Mouse (Mus musculus): ENCODE results near the gene Slc12a9. TPM values are rescaled to one million over a fixed set of nuclear protein-coding genes. Genes with fewer than 3 reads are reported as not detected.
A peak's percentile ranks its signal among the peaks of the same experiment; 100 is the strongest.

Slc12a9 gene
- polyA plus RNA-seq, 1 experiment from 2014 or later, result 6.5 TPM

- H3K4me1 ChIP-seq (replicated peaks; ENCODE audit: control insufficient read depth, insufficient read depth), result peaks cover 6% of the 10 kb centered on the region; the same call in 1 of the 2 replicates
Measured at GRCm38 (mm10) chr5:137343412-137343811, 10.0 kb upstream of the Slc12a9 start.

GRCm38 (mm10) chr5:137342407-137343012, 9.1 kb upstream of the Slc12a9 start:
- Histone ChIP-seq H3K9me3 (ENCODE audit: control insufficient read depth, low read length) (no peaks in the 10 kb centered on the region), H3K27ac (replicated peaks) (no peak overlapping the region), H3K36me3 (ENCODE audit: control insufficient read depth, insufficient read depth, low read length) (no peaks in the 10 kb centered on the region), H3K4me3 (ENCODE audit: low read depth, low read length) (no peak overlapping the region), H3K9ac (ENCODE audit: low read length) (no peak overlapping the region), H3K4me2 (replicated peaks; ENCODE audit: low read depth) (no peak overlapping the region), H3K4me1 (replicated peaks; ENCODE audit: control insufficient read depth, insufficient read depth) (peaks cover 6% of the 10 kb centered on the region; the same call in 1 of the 2 replicates), H3K27me3 (ENCODE audit: control insufficient read depth, insufficient read depth, low read length) (no peaks in the 10 kb centered on the region)
- WGBS, result 28% methylated on average over 7 of the region's 7 CpGs
- ATAC-seq (ENCODE audit: low FRiP score, low TSS enrichment), result no peak
- no peak for TF ChIP-seq EP300 (optimal IDR thresholded peaks at IDR 0.05)
- TF ChIP-seq CTCF (IDR thresholded peaks at IDR 0.05; ENCODE audit: low read depth), result no peak
- no peak for DNase-seq (ENCODE audit: low spot score)

More at GRCm38 (mm10) chr5:137343412-137343811, 10.0 kb upstream of the Slc12a9 start:
- Histone ChIP-seq H3K9me3 (ENCODE audit: control insufficient read depth, low read length) (no peaks in the 10 kb centered on the region), H3K4me2 (replicated peaks; ENCODE audit: low read depth) (no peak overlapping the region), H3K27ac (replicated peaks) (no peak overlapping the region), H3K36me3 (ENCODE audit: control insufficient read depth, insufficient read depth, low read length) (no peaks in the 10 kb centered on the region), H3K4me3 (ENCODE audit: low read depth, low read length) (no peak overlapping the region), H3K27me3 (ENCODE audit: control insufficient read depth, insufficient read depth, low read length) (no peaks in the 10 kb centered on the region), H3K9ac (ENCODE audit: low read length) (no peak overlapping the region)
- 96% methylated on average over 5 of the region's 5 CpGs for WGBS
- DNase-seq (ENCODE audit: low spot score) (no peak), ATAC-seq (ENCODE audit: low FRiP score, low TSS enrichment) (no peak)
- no peak for TF ChIP-seq CTCF (IDR thresholded peaks at IDR 0.05; ENCODE audit: low read depth)

- WGBS, result 66% methylated on average over 6 of the region's 6 CpGs
- no peak for TF ChIP-seq EP300 (optimal IDR thresholded peaks at IDR 0.05)
- no peak for TF ChIP-seq CTCF (IDR thresholded peaks at IDR 0.05; ENCODE audit: low read depth)
- H3K27ac ChIP-seq (replicated peaks), result peak overlapping the region; percentile 85; the same call in 1 of the 2 replicates
Measured at GRCm38 (mm10) chr5:137340222-137340621, 6.8 kb upstream of the Slc12a9 start.

GRCm38 (mm10) chr5:137339290-137339979, 6.0 kb upstream of the Slc12a9 start:
- TF ChIP-seq CTCF (IDR thresholded peaks at IDR 0.05; ENCODE audit: low read depth) (no peak), EP300 (optimal IDR thresholded peaks at IDR 0.05) (no peak)
- peak overlapping the region; percentile 43 for H3K4me3 ChIP-seq (ENCODE audit: low read depth, low read length)
- H3K27me3 ChIP-seq (ENCODE audit: control insufficient read depth, insufficient read depth, low read length), result no peaks in the 10 kb centered on the region
- H3K36me3 ChIP-seq (ENCODE audit: control insufficient read depth, insufficient read depth, low read length), result no peaks in the 10 kb centered on the region
- 0 out of 2 replicates have a peak overlapping the region, but pooled peaks have one; percentile 3 for H3K9ac ChIP-seq (ENCODE audit: low read length)
- peaks cover 6% of the 10 kb centered on the region; the same call in 1 of the 2 replicates for H3K4me1 ChIP-seq (replicated peaks; ENCODE audit: control insufficient read depth, insufficient read depth)
- peak; percentile 48 for DNase-seq (ENCODE audit: low spot score)
- H3K4me2 ChIP-seq (replicated peaks; ENCODE audit: low read depth), result peak overlapping the region; percentile 72
- ATAC-seq (ENCODE audit: low FRiP score, low TSS enrichment), result peak; percentile 42
- peak overlapping the region; percentile 85 for H3K27ac ChIP-seq (replicated peaks)
- WGBS, result 19% methylated on average over 22 of the region's 22 CpGs
- H3K9me3 ChIP-seq (ENCODE audit: control insufficient read depth, low read length), result no peaks in the 10 kb centered on the region

More at GRCm38 (mm10) chr5:137340222-137340621, 6.8 kb upstream of the Slc12a9 start:
- H3K9me3 ChIP-seq (ENCODE audit: control insufficient read depth, low read length), result no peaks in the 10 kb centered on the region
- no peak for ATAC-seq (ENCODE audit: low FRiP score, low TSS enrichment)
- H3K9ac ChIP-seq (ENCODE audit: low read length), result no peak overlapping the region
- no peak for DNase-seq (ENCODE audit: low spot score)
- peaks cover 6% of the 10 kb centered on the region; the same call in 1 of the 2 replicates for H3K4me1 ChIP-seq (replicated peaks; ENCODE audit: control insufficient read depth, insufficient read depth)
- H3K4me3 ChIP-seq (ENCODE audit: low read depth, low read length), result no peak overlapping the region
- no peak overlapping the region for H3K4me2 ChIP-seq (replicated peaks; ENCODE audit: low read depth)
- H3K36me3 ChIP-seq (ENCODE audit: control insufficient read depth, insufficient read depth, low read length), result no peaks in the 10 kb centered on the region
- H3K27me3 ChIP-seq (ENCODE audit: control insufficient read depth, insufficient read depth, low read length), result no peaks in the 10 kb centered on the region

GRCm38 (mm10) chr5:137338663-137339289, 5.4 kb upstream of the Slc12a9 start:
- Histone ChIP-seq H3K36me3 (ENCODE audit: control insufficient read depth, insufficient read depth, low read length) (no peaks in the 10 kb centered on the region), H3K27ac (replicated peaks) (peak overlapping the region; percentile 85), H3K9ac (ENCODE audit: low read length) (peak overlapping the region; percentile 63), H3K4me2 (replicated peaks; ENCODE audit: low read depth) (peak overlapping the region; percentile 72), H3K9me3 (ENCODE audit: control insufficient read depth, low read length) (no peaks in the 10 kb centered on the region), H3K4me1 (replicated peaks; ENCODE audit: control insufficient read depth, insufficient read depth) (peaks cover 6% of the 10 kb centered on the region; the same call in 1 of the 2 replicates), H3K4me3 (ENCODE audit: low read depth, low read length) (peak overlapping the region; percentile 43), H3K27me3 (ENCODE audit: control insufficient read depth, insufficient read depth, low read length) (no peaks in the 10 kb centered on the region)
- 2% methylated on average over 11 of the region's 11 CpGs for WGBS
- DNase-seq (ENCODE audit: low spot score), result peak; percentile 42
- TF ChIP-seq CTCF (IDR thresholded peaks at IDR 0.05; ENCODE audit: low read depth) (no peak), EP300 (optimal IDR thresholded peaks at IDR 0.05) (no peak)
- peak; percentile 21 for ATAC-seq (ENCODE audit: low FRiP score, low TSS enrichment)

Measured in stomach, postnatal 0 days (tissue).